Mouse (Mus musculus) intestine, embryonic 14.5 days (tissue): ENCODE measurements around the gene Sept9. TPM values are rescaled to one million over a fixed set of nuclear protein-coding genes. Genes with fewer than 3 reads are reported as not detected.

ENCODE experiments used
- ATAC-seq: fragments of 200-750 bp; cut with Nextera tagmentation; replicated peaks from 2 replicates; pipeline ENCODE4 v1.8.0; 2017; ENCODE audit warnings: low read depth, moderate number of reproducible peaks, moderate TSS enrichment, moderate library complexity; ENCODE audit not compliant: low FRiP score, low TSS enrichment
- DNase-seq: peaks from one replicate; pipeline ENCODE4 v3.0.0-alpha.2; 2018; ENCODE audit warnings: low spot score
- H3K27ac ChIP-seq: fragments of 300-500 bp; sonication (generic); 2 replicates; pipeline ENCODE4 v1.5.1; 2014; ENCODE audit warnings: low read depth, mild to moderate bottlenecking, control low read depth
- H3K27me3 ChIP-seq: fragments of 300-500 bp; sonication (generic); replicated peaks from 2 replicates; pipeline ENCODE4 v1.6.1; 2014; ENCODE audit warnings: low read length, control low read depth; ENCODE audit not compliant: control insufficient read depth, insufficient read depth
- H3K36me3 ChIP-seq: fragments of 300-500 bp; sonication (generic); 2 replicates; pipeline ENCODE4 v1.6.1; 2014; ENCODE audit warnings: low read length, control low read depth; ENCODE audit not compliant: control insufficient read depth, insufficient read depth
- H3K4me1 ChIP-seq: fragments of 300-500 bp; sonication (generic); replicated peaks from 2 replicates; pipeline ENCODE4 v1.6.1; 2014; ENCODE audit warnings: low read length, control low read depth, mixed read lengths; ENCODE audit not compliant: control insufficient read depth, insufficient read depth
- H3K4me2 ChIP-seq: fragments of 300-500 bp; sonication (generic); 2 replicates; pipeline ENCODE4 v1.6.1; 2014; ENCODE audit warnings: low read length
- H3K4me3 ChIP-seq: fragments of 300-500 bp; sonication (generic); 2 replicates; pipeline ENCODE4 v1.5.1; 2014; ENCODE audit warnings: low read depth, low read length, control low read depth, mixed read lengths
- H3K9ac ChIP-seq: fragments of 300-500 bp; sonication (generic); 2 replicates; pipeline ENCODE4 v1.6.1; 2014; ENCODE audit warnings: mild to moderate bottlenecking, low read length
- H3K9me3 ChIP-seq: fragments of 300-500 bp; sonication (generic); 2 replicates; pipeline ENCODE4 v1.6.1; 2016; ENCODE audit warnings: low read length, control low read depth; ENCODE audit not compliant: control insufficient read depth
- WGBS: fragments of 180-500 bp; shearing (Covaris S2); extraction: QIAGEN DNeasy Blood & Tissue Kit; methylation state at CpG from one replicate; pipeline ENCODE4 v1.1.7; 2014; 5-methylcytosine and 5-hydroxymethylcytosine counted together
- polyA plus RNA-seq: library from polyadenylated mRNA; unstranded; fragments of >200 nt; fragmentation: Nextera tagmentation; extraction: Ambion mirVana; gene quantifications from 2 replicates; pipeline ENCODE4 v1.2.1, GENCODE M21; 2014

Sept9 gene
- 142 and 143 TPM in 2 replicates for polyA plus RNA-seq

- ATAC-seq (peak; percentile 66), DNase-seq (peak; percentile 75)
- Histone ChIP-seq H3K36me3 (no peaks in the 10 kb centered on the region), H3K27me3 (peaks cover 17% of the 10 kb centered on the region), H3K9ac (peak within 1 kb of the TSS; percentile 52), H3K4me2 (peak within 1 kb of the TSS; percentile 89), H3K4me1 (peaks cover 21% of the 10 kb centered on the region), H3K9me3 (no peaks in the 10 kb centered on the region), H3K4me3 (peak within 1 kb of the TSS; percentile 44), H3K27ac (no peak within 1 kb of the TSS)
- 2% methylated on average over 63 of the region's 70 CpGs for WGBS
Measured at GRCm38 (mm10) chr11:117199282-117200175, at the start of gene Sept9. Gene Sept9 (plus strand): TSS chr11:117199661.

- 79% methylated on average over 9 of the region's 9 CpGs for WGBS
Measured at GRCm38 (mm10) chr11:117150467-117150966, 48.9 kb upstream of the Sept9 start.

GRCm38 (mm10) chr11:117151461-117151860 is 48.0 kb upstream of the Sept9 start:
- Histone ChIP-seq H3K27ac (no peak overlapping the region), H3K9ac (no peak overlapping the region), H3K27me3 (no peaks in the 10 kb centered on the region), H3K4me1 (peaks cover 7% of the 10 kb centered on the region; the same call in 1 of the 2 replicates), H3K4me2 (no peak overlapping the region), H3K36me3 (peaks cover 88% of the 10 kb centered on the region), H3K4me3 (no peak overlapping the region), H3K9me3 (no peaks in the 10 kb centered on the region)
- 92% methylated on average over 7 of the region's 7 CpGs for WGBS
- no peak for DNase-seq
- ATAC-seq: no peak

More at GRCm38 (mm10) chr11:117150467-117150966, 48.9 kb upstream of the Sept9 start:
- H3K4me3 ChIP-seq: no peak overlapping the region
- DNase-seq (no peak), ATAC-seq (no peak)
- no peak overlapping the region for H3K27ac ChIP-seq
- no peak overlapping the region for H3K4me2 ChIP-seq
- no peaks in the 10 kb centered on the region for H3K27me3 ChIP-seq
- H3K9ac ChIP-seq: no peak overlapping the region
- H3K9me3 ChIP-seq: no peaks in the 10 kb centered on the region
- no peaks in the 10 kb centered on the region for H3K4me1 ChIP-seq
- peaks cover 87% of the 10 kb centered on the region for H3K36me3 ChIP-seq

GRCm38 (mm10) chr11:117152541-117152940 is 46.9 kb upstream of the Sept9 start:
- Histone ChIP-seq H3K36me3 (peaks cover 82% of the 10 kb centered on the region), H3K4me2 (no peak overlapping the region), H3K27me3 (no peaks in the 10 kb centered on the region), H3K4me1 (peaks cover 7% of the 10 kb centered on the region; the same call in 1 of the 2 replicates), H3K9me3 (no peaks in the 10 kb centered on the region), H3K27ac (no peak overlapping the region), H3K9ac (no peak overlapping the region), H3K4me3 (no peak overlapping the region)
- ATAC-seq: no peak
- WGBS: 93% methylated on average over 6 of the region's 6 CpGs
- DNase-seq: no peak

GRCm38 (mm10) chr11:117153553-117153952 is 45.9 kb upstream of the Sept9 start:
- H3K27ac ChIP-seq: no peak overlapping the region
- H3K9me3 ChIP-seq: no peaks in the 10 kb centered on the region
- H3K9ac ChIP-seq: no peak overlapping the region
- WGBS: 69% methylated on average over 9 of the region's 9 CpGs
- no peak overlapping the region for H3K4me3 ChIP-seq
- no peak for ATAC-seq
- no peak overlapping the region for H3K4me2 ChIP-seq
- DNase-seq: no peak
- H3K27me3 ChIP-seq: no peaks in the 10 kb centered on the region
- peaks cover 13% of the 10 kb centered on the region; the same call in 1 of the 2 replicates for H3K4me1 ChIP-seq
- peaks cover 77% of the 10 kb centered on the region for H3K36me3 ChIP-seq

- Histone ChIP-seq H3K4me3 (no peak overlapping the region), H3K4me2 (no peak overlapping the region), H3K9me3 (no peaks in the 10 kb centered on the region), H3K36me3 (peaks cover 77% of the 10 kb centered on the region), H3K27ac (no peak overlapping the region), H3K9ac (no peak overlapping the region), H3K4me1 (peaks cover 13% of the 10 kb centered on the region; the same call in 1 of the 2 replicates), H3K27me3 (no peaks in the 10 kb centered on the region)
- 44% methylated on average over 7 of the region's 7 CpGs for WGBS
- ATAC-seq (peak; percentile 48; the same call in 1 of the 2 replicates), DNase-seq (no peak)
Measured at GRCm38 (mm10) chr11:117154088-117154815, 45.2 kb upstream of the Sept9 start.

- ATAC-seq: peak; percentile 29; the same call in 1 of the 2 replicates
- Histone ChIP-seq H3K9me3 (no peaks in the 10 kb centered on the region), H3K4me3 (no peak overlapping the region), H3K27me3 (no peaks in the 10 kb centered on the region), H3K4me1 (peaks cover 13% of the 10 kb centered on the region; the same call in 1 of the 2 replicates), H3K4me2 (no peak overlapping the region), H3K36me3 (peaks cover 62% of the 10 kb centered on the region), H3K27ac (no peak overlapping the region), H3K9ac (no peak overlapping the region)
- peak; percentile 83 for DNase-seq
- WGBS: 12% methylated on average over 13 of the region's 15 CpGs
Measured at GRCm38 (mm10) chr11:117156725-117157124, 42.7 kb upstream of the Sept9 start.

- no peak overlapping the region for H3K4me2 ChIP-seq
- no peak overlapping the region for H3K4me3 ChIP-seq
- H3K9ac ChIP-seq: no peak overlapping the region
- H3K4me1 ChIP-seq: peaks cover 13% of the 10 kb centered on the region; the same call in 1 of the 2 replicates
- DNase-seq (no peak), ATAC-seq (no peak)
- peaks cover 50% of the 10 kb centered on the region for H3K36me3 ChIP-seq
- no peaks in the 10 kb centered on the region for H3K27me3 ChIP-seq
- no peak overlapping the region for H3K27ac ChIP-seq
- 75% methylated on average over 11 of the region's 11 CpGs for WGBS
- no peaks in the 10 kb centered on the region for H3K9me3 ChIP-seq
Measured at GRCm38 (mm10) chr11:117158343-117158742, 41.1 kb upstream of the Sept9 start.
